Mouse (Mus musculus) spleen, adult 2 months (tissue): ENCODE results near the gene Mcl1. TPM values are rescaled to one million over a fixed set of nuclear protein-coding genes. Genes with fewer than 3 reads are reported as not detected.
"Not testable (repeated sequence)": the region's sequence is repeated elsewhere in the genome, so short reads cannot be mapped to it uniquely, and the experiment has no call there.

Experiments used
- DNase-seq, 2 experiments: peaks; one replicate each; pipeline versions ENCODE4 v3.0.0 to v3.0.0-alpha.2; 2012 to 2021; ENCODE audit warnings: low spot score in 2 of 2, low read depth in 1 of 2
- H3K27ac ChIP-seq: fragments of 200-500 bp; 2 replicates; pipeline ENCODE4 v1.5.1; 2012; ENCODE audit warnings: low read length, inconsistent platforms; ENCODE audit not compliant: insufficient read depth
- H3K27me3 ChIP-seq: fragments of 200-500 bp; 2 replicates; pipeline ENCODE4 v1.6.1; 2012; ENCODE audit warnings: mild to moderate bottlenecking, moderate library complexity, low read length, inconsistent platforms; ENCODE audit not compliant: control insufficient read depth, insufficient read depth
- H3K36me3 ChIP-seq: fragments of 200-500 bp; 2 replicates; pipeline ENCODE4 v1.6.1; 2012; ENCODE audit warnings: mild to moderate bottlenecking, low read length, inconsistent platforms; ENCODE audit not compliant: control insufficient read depth, insufficient read depth
- H3K4me1 ChIP-seq: fragments of 200-500 bp; 2 replicates; pipeline ENCODE4 v1.6.1; 2011; ENCODE audit warnings: inconsistent platforms; ENCODE audit not compliant: control insufficient read depth, insufficient read depth, insufficient read length
- H3K4me3 ChIP-seq: fragments of 200-500 bp; 2 replicates; pipeline ENCODE4 v1.5.1; 2011; ENCODE audit warnings: mild to moderate bottlenecking, inconsistent platforms; ENCODE audit not compliant: insufficient read depth, insufficient read length; ENCODE audit errors: extremely low read depth
- CTCF ChIP-seq: fragments of 200-500 bp; IDR thresholded peaks from 2 replicates; pipeline ENCODE4 v1.5.1; 2011; ENCODE audit warnings: mild to moderate bottlenecking, inconsistent platforms; ENCODE audit not compliant: insufficient read depth, insufficient read length, insufficient replicate concordance; ENCODE audit errors: extremely low read depth
- POLR2A ChIP-seq: fragments of 200-500 bp; IDR thresholded peaks from 2 replicates; pipeline ENCODE4 v1.6.1; 2011; ENCODE audit warnings: low read depth, low read length, inconsistent platforms
- WGBS: fragments of 180-500 bp; shearing (Covaris S2); methylation state at CpG from one replicate; pipeline ENCODE4 v1.1.7; 2018; 5-methylcytosine and 5-hydroxymethylcytosine counted together
- polyA plus RNA-seq: library from polyadenylated mRNA; depleted of rRNA; stranded (reverse); fragments of >200 nt; gene quantifications from 2 replicates; pipeline ENCODE4 v1.2.3, GENCODE M21; 2012

Mcl1 gene
- polyA plus RNA-seq, 1 experiment = 169 TPM

DNA sequence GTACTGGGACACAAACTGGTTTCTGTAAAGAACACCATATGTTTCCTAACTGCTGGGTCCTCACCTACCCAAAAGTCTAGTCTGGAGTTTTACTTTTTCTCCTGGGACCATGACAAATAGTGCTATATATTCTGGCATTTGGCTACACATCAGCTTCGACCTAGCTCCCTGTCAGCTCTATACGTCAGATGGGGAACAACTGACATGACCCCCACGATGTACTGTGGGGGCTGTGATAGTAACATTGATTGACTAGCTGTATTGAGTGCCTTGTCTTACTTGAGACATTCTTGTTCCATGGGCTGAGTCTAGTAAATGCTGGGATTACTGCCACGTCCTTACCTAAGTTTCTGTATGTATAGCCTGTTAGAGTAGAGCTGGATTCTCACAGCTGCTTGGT, 8.9 kb downstream of the Mcl1 start:
- Histone ChIP-seq H3K4me3 (no peak overlapping the region), H3K36me3 (peaks cover 17% of the 10 kb centered on the region), H3K27ac (peak overlapping the region; percentile 98), H3K4me1 (peaks cover 64% of the 10 kb centered on the region), H3K27me3 (no peaks in the 10 kb centered on the region)
- no peak for TF ChIP-seq CTCF
- TF ChIP-seq POLR2A = no peak
- WGBS = 45% methylated on average over 4 of the region's 4 CpGs
- DNase-seq = no peak

DNA sequence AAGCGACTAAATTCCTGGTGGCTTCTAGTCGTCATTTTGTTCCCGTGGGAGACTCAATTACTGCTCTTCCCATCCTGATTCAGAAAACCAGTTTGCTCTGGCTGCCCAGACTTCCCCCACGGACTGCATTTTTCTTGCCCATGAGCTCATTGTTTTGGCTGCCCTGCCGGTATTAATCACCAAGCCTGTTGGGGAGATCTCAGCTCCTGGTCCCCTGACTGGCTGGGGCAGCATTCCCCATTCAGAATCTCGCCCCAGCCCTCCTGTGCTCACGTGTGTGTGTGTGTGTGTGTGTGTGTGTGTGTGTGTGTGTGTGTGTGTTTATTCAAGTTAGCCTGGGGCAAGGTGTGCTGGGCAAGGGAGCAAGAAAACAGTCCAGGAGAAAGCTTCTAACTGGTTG, 9.4 kb downstream of the Mcl1 start:
- Histone ChIP-seq H3K36me3 (peaks cover 14% of the 10 kb centered on the region), H3K4me3 (0 out of 2 replicates have a peak overlapping the region, but pooled peaks have one; percentile 6)
- no peak for DNase-seq

DNA sequence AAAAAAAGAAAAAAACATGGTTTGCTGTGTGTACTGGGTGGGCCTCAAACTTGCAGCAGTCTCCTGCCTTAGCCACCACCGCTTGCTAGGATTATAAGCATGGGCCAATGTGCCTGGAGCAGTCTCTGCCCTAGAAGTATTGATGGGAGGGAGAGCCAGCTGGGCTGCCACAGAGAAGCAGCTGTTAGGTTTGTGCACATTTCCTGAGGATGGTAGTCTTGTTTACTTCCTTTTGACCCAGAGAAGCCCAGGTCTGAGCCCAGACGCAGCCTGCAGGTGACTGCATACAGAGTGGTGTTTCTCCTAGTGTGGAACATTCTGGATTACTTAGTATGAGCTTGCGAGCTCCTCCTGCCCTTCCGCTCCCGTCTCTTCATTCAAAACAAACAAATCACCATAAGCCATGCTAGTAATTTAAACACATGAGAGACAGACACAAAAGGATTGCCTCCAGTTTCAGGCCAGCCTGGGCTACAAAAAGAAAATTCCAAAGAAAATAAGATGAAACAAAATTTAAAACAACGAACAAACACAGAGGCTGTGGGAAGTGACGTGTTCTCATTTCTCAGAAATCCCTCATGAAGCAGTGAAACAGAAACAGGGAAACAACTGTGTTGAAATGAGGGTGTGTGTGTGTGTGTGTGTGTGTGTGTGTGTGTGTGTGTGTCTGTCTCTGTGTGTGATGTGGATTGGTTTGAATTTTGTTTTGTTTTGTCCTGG, 10.2 kb downstream of the Mcl1 start:
- WGBS = 16% methylated on average over 7 of the region's 7 CpGs
- H3K4me1 ChIP-seq = peaks cover 62% of the 10 kb centered on the region; the same call in 1 of the 2 replicates
- peak; percentile 53 to 56 for DNase-seq
- peaks cover 11% of the 10 kb centered on the region for H3K36me3 ChIP-seq
- peak overlapping the region; percentile 12; the same call in 1 of the 2 replicates for H3K4me3 ChIP-seq
- H3K27me3 ChIP-seq = no peaks in the 10 kb centered on the region
- TF ChIP-seq CTCF = no peak
- TF ChIP-seq POLR2A = peak; percentile 11; the same call in 1 of the 2 replicates
- peak overlapping the region; percentile 98 for H3K27ac ChIP-seq

More for the DNA sequence above, 9.4 kb downstream of the Mcl1 start:
- H3K27me3 ChIP-seq = no peaks in the 10 kb centered on the region
- TF ChIP-seq CTCF (no peak), POLR2A (no peak)
- peaks cover 65% of the 10 kb centered on the region for H3K4me1 ChIP-seq
- 36% methylated on average over 7 of the region's 7 CpGs for WGBS
- H3K27ac ChIP-seq = peak overlapping the region; percentile 98

DNA sequence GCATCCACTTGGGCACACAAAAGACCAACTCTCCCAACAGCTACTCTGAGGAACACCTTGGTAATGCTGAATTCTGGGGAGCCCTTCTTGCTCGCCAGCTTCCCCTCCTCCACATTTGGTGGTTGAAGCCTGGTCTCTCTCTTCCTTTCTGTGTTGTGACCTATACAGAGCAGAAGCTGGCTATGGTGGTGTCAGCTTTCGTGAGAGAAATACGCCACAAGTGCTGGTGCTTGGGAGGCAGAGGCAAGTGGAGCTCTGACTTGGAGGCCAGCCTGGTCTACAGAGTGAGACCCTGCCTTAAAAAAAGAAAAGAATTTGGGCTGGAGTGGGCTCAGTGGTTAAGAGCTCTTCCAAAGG, 10.7 kb downstream of the Mcl1 start:
- DNase-seq = no peak
- H3K27ac ChIP-seq = peak overlapping the region; percentile 98
- TF ChIP-seq CTCF (no peak), POLR2A (no peak)
- peaks cover 59% of the 10 kb centered on the region; the same call in 1 of the 2 replicates for H3K4me1 ChIP-seq
- H3K27me3 ChIP-seq = no peaks in the 10 kb centered on the region
- H3K36me3 ChIP-seq = peaks cover 8% of the 10 kb centered on the region
- no peak overlapping the region for H3K4me3 ChIP-seq
- 23% methylated on average over 3 of the region's 3 CpGs for WGBS

DNA sequence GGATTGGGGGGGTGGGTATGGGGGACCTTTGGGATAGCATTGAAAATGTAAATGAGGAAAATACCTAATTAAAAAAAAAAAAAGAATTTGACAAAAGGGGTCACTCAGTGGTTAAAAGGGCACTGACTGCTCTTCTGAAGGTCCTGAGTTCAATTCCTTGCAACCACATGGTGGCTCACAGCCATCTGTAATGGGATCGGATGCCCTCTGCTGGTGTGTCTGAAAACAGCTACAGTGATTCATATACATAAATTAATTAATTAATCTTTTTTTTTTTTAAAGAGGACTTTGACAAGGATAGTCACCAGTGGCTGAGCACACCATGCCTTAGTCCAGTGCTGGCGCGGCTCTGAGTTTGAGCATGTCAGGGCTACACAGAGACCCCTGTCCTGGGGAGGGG, 11.8 kb downstream of the Mcl1 start:
- not testable (repeated sequence) for H3K27ac ChIP-seq, H3K36me3 ChIP-seq, H3K27me3 ChIP-seq, DNase-seq, H3K4me3 ChIP-seq
- peaks cover 57% of the 10 kb centered on the region; the same call in 1 of the 2 replicates for H3K4me1 ChIP-seq
- 92% methylated on average over 3 of the region's 3 CpGs for WGBS

DNA sequence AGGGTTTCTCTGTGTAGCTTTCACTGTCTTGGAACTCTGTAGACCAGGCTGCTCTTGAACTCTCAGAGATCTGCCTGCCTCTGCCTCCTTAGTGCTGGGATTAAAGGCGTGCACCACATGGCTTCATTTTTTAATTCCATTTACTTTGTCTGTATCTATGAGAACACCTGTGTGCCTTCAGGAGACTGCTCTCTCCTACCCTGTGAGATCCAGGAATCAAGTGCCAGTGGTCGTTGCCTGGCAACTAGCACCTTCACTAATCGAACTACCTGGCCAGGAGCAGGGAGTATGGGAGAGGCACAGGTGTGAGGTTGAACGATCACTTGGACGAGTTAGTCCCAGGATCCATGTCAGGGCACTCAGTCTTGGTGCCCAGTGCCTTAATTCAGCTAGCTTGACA, 12.6 kb downstream of the Mcl1 start:
- WGBS = 92% methylated on average over 5 of the region's 5 CpGs
- Histone ChIP-seq H3K36me3 (0 out of 2 replicates have a peak, but pooled peaks cover 3% of the 10 kb centered on the region), H3K4me1 (peaks cover 61% of the 10 kb centered on the region; the same call in 1 of the 2 replicates), H3K4me3 (no peak overlapping the region), H3K27ac (peak overlapping the region; percentile 99), H3K27me3 (no peaks in the 10 kb centered on the region)
- no peak for DNase-seq
- no peak for TF ChIP-seq POLR2A
- no peak for TF ChIP-seq CTCF

DNA sequence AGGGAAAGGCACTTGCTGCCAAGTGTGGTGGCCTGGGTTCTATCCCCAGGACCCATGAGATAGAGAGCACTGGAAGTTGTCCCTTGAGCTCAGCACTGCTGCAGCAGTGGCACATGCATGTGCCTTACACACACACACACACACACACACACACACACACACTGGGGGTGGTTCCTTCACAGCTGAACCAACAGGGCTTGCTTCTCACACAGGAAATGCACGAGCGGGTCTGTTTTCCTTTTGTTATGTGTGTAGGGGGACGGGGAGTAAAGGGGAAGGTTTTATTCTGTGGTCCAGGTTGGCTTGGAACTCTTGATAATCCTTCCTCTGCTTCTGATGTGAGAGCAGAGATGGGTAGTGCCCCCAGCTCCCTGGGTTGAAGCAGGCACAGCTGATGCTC, 13.9 kb downstream of the Mcl1 start:
- TF ChIP-seq CTCF = no peak
- peak; percentile 14; the same call in 1 of the 2 replicates for TF ChIP-seq POLR2A
- Histone ChIP-seq H3K4me3 (peak overlapping the region; percentile 42; the same call in 1 of the 2 replicates), H3K36me3 (0 out of 2 replicates have a peak, but pooled peaks cover 1% of the 10 kb centered on the region), H3K27ac (peak overlapping the region; percentile 99), H3K4me1 (peaks cover 57% of the 10 kb centered on the region; the same call in 1 of the 2 replicates), H3K27me3 (no peaks in the 10 kb centered on the region)
- DNase-seq = peak; percentile 66 to 75
- WGBS = 0% methylated on average over 3 of the region's 3 CpGs
